Mouse (Mus musculus) ES-Bruce4 (cell line): ENCODE measurements at regions not wholly inside any gene's neighbourhood (a gene's known extent, or its start where the extent isn't known, plus 50 kb on each side); places are given as distances from the start of the nearest gene placed in this dataset.

Experiments used
- CTCF ChIP-seq: IDR thresholded peaks from one replicate; pipeline ENCODE4 v1.8.1; 2011; ENCODE audit warnings: low read depth, low read length
- EP300 ChIP-seq: IDR thresholded peaks from 2 replicates; pipeline ENCODE4 v1.6.1; 2011; ENCODE audit warnings: low read depth, low read length; ENCODE audit not compliant: insufficient read depth
- POLR2A ChIP-seq: IDR thresholded peaks from one replicate; pipeline ENCODE4 v1.8.1; 2011; ENCODE audit warnings: low read length; ENCODE audit not compliant: insufficient read depth

DNA sequence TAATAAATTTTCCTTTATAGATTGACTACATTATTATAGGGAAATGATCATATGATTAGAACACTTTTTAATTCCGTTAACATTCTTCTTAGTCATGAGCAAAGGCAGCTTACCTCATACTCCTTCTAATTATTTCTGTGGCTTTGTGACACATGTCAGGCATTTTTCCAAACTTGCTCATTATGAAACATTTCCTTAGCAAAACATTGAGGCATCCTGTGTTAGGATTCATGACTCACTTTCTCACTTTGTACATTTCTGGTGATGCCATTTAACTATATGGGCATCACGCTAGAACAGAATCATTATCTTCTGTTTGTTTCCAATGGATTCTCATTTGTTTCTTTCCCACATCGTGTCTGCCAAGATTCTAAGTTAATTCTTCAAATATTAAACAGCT, 621.3 kb downstream of the Tecrl start:
- TF ChIP-seq CTCF (no peak), POLR2A (no peak), EP300 (no peak)
